ENCODE assay signal across 8 mouse cellular contexts in the genomic region with DNA sequence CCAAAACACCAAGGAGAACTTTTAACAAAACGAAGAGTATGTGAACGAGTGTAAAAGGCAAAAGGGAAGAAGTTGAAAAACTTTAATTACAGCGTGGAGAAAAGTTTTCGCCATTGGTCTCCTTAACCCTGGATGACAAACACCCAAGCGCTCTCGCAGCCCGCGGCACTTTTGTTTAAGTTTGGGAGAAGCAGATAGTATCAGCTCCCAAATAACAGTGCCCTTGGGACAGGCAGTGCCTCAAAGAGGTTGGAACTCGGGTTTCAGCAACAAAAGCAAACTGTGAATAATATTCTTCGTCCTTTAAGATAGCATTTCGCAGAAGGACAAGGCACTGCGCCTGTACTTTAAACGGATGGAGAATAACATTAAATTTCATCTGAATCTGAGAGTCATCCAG. TPM values are rescaled to one million over a fixed set of nuclear protein-coding genes. Genes with fewer than 3 reads are reported as not detected.
DNase-seq lines count a peak whose midpoint lies in the region; ATAC-seq and TF ChIP-seq lines count a peak whose summit lies in the region.

No protein-coding gene starts in this region.

- H3K4me3 ChIP-seq in gastrocnemius, adult 2 months: peak overlapping the region; percentile 82; the same call in 1 of the 2 replicates
- H3K4me3 ChIP-seq in hindbrain, embryonic 16.5 days (ENCODE audit: low read length): peak overlapping the region; percentile 9
- H3K4me3 ChIP-seq in midbrain, embryonic 12.5 days: peak overlapping the region; percentile 53

- 1% methylated on average over 13 of the region's 13 CpGs for WGBS in hindbrain, embryonic 16.5 days
- WGBS in midbrain, embryonic 12.5 days: under 1% methylated on average over 13 of the region's 13 CpGs

- no peak overlapping the region for H3K9ac ChIP-seq in hindbrain, embryonic 16.5 days (ENCODE audit: low read depth, low read length)
- H3K9ac ChIP-seq in midbrain, embryonic 12.5 days (replicated peaks): no peak overlapping the region

- TF ChIP-seq CTCF in gastrocnemius, adult 2 months (IDR thresholded peaks at IDR 0.05): no peak

- peaks cover 27% of the 10 kb centered on the region for H3K4me1 ChIP-seq in hindbrain, embryonic 16.5 days (ENCODE audit: control insufficient read depth, insufficient read depth, low read depth, low read length)
- peaks cover 46% of the 10 kb centered on the region for H3K4me1 ChIP-seq in midbrain, embryonic 12.5 days

- no peaks in the 10 kb centered on the region for H3K9me3 ChIP-seq in hindbrain, embryonic 16.5 days (ENCODE audit: control insufficient read depth, low read length)
- no peaks in the 10 kb centered on the region for H3K9me3 ChIP-seq in midbrain, embryonic 12.5 days

- H3K27me3 ChIP-seq in hindbrain, embryonic 16.5 days (replicated peaks; ENCODE audit: control insufficient read depth, insufficient read depth, low read length): peaks cover 31% of the 10 kb centered on the region
- H3K27me3 ChIP-seq in midbrain, embryonic 12.5 days: peaks cover 64% of the 10 kb centered on the region

- no peaks in the 10 kb centered on the region for H3K36me3 ChIP-seq in hindbrain, embryonic 16.5 days (ENCODE audit: control insufficient read depth, insufficient read depth, low read length)
- H3K36me3 ChIP-seq in midbrain, embryonic 12.5 days: no peaks in the 10 kb centered on the region

- DNase-seq in gastrocnemius, adult 2 months: no peak
- DNase-seq in gastrocnemius, postnatal 25 days: no peak
- peak; percentile 54 for DNase-seq in embryo, embryonic 11 days
- no peak for DNase-seq in urinary bladder, postnatal 25 days (ENCODE audit: low spot score)
- no peak for DNase-seq in ovary, postnatal 10 days (ENCODE audit: low spot score)
- no peak for DNase-seq in ovary, adult 18-20 months (ENCODE audit: low spot score)

- H3K27ac ChIP-seq in gastrocnemius, adult 2 months: no peak overlapping the region
- no peak overlapping the region for H3K27ac ChIP-seq in hindbrain, embryonic 16.5 days (ENCODE audit: low read depth, low read length)
- no peak overlapping the region for H3K27ac ChIP-seq in midbrain, embryonic 12.5 days (replicated peaks)

- peak overlapping the region; percentile 44 for H3K4me2 ChIP-seq in hindbrain, embryonic 16.5 days (ENCODE audit: low read length)
- peak overlapping the region; percentile 97 for H3K4me2 ChIP-seq in midbrain, embryonic 12.5 days (replicated peaks)

- intact Hi-C loops in gastrocnemius, adult 2 months (cut with DNase I): loop anchor here (2.0 to 10.0 kb wide), 3 partner anchors 493 to 1163 kb away; no protein-coding TSS in a partner anchor

- no peak for ATAC-seq in hindbrain, embryonic 16.5 days
- no peak for ATAC-seq in midbrain, embryonic 12.5 days (ENCODE audit: low FRiP score, low read depth)

RNA-seq across cellular contexts. Expression of a gene that starts 0.6 kb away (rescaled TPM):
- total RNA-seq in gastrocnemius, adult 2 months (2021): 100 to 1,000 TPM; 186 to 189 TPM
- total RNA-seq in gastrocnemius, postnatal 25 days (2021): 100 to 1,000 TPM; 122 to 140 TPM
- polyA plus RNA-seq in hindbrain, embryonic 16.5 days (2015; fragmentation: Nextera tagmentation; extraction: Ambion mirVana): 29.2 and 31.2 TPM in 2 replicates
- 63.2 and 65.7 TPM in 2 replicates for polyA plus RNA-seq in midbrain, embryonic 12.5 days (2016; fragmentation: Nextera tagmentation; extraction: Ambion mirVana)

RNA-seq across cellular contexts. Expression of a gene that starts 1.2 kb away (rescaled TPM):
- total RNA-seq in gastrocnemius, adult 2 months (2021): 10 to 100 TPM; 43.5 to 48.3 TPM
- total RNA-seq in gastrocnemius, postnatal 25 days (2021): 10 to 100 TPM; 41.2 to 42.4 TPM
- 309 and 311 TPM in 2 replicates for polyA plus RNA-seq in hindbrain, embryonic 16.5 days (2015; fragmentation: Nextera tagmentation; extraction: Ambion mirVana)
- polyA plus RNA-seq in midbrain, embryonic 12.5 days (2016; fragmentation: Nextera tagmentation; extraction: Ambion mirVana): 319 and 321 TPM in 2 replicates

RNA-seq across cellular contexts. Expression of a gene that starts 46.4 kb away (rescaled TPM):
- total RNA-seq in gastrocnemius, adult 2 months (2021): 1 to 10 TPM; 1.6 to 2.3 TPM
- 1 to 10 TPM; 1.4 to 2.0 TPM for total RNA-seq in gastrocnemius, postnatal 25 days (2021)
- 0.61 and 2.3 TPM in 2 replicates for polyA plus RNA-seq in hindbrain, embryonic 16.5 days (2015; fragmentation: Nextera tagmentation; extraction: Ambion mirVana)
- 0.68 and 0.98 TPM in 2 replicates for polyA plus RNA-seq in midbrain, embryonic 12.5 days (2016; fragmentation: Nextera tagmentation; extraction: Ambion mirVana)

Comparison
In these comparisons a context has a peak if more than half of its experiments do, and no peak if none do; other contexts are left out.
1. H3K4me3 ChIP-seq: peak in every context shown above with its lines; median percentile 82 in gastrocnemius, adult 2 months; 53 in midbrain, embryonic 12.5 days; 9 in hindbrain, embryonic 16.5 days.